Mouse (Mus musculus) heart, adult 8-10 months (tissue): ENCODE data around the gene Adal. TPM values are rescaled to one million over a fixed set of nuclear protein-coding genes. Genes with fewer than 3 reads are reported as not detected.
A peak's percentile ranks its signal among the peaks of the same experiment; 100 is the strongest.

ENCODE experiments used
- DNase-seq: peaks from one replicate; pipeline ENCODE4 v3.0.0; 2022; ENCODE audit warnings: low spot score
- total RNA-seq, 4 experiments: library from RNA; stranded (reverse); gene quantifications; 2 replicates each; pipeline ENCODE4 v1.2.4; 2022

Adal gene
- total RNA-seq, 4 experiments from 2014 or later = 9.6 to 11.7 (median 10.3) TPM

DNA sequence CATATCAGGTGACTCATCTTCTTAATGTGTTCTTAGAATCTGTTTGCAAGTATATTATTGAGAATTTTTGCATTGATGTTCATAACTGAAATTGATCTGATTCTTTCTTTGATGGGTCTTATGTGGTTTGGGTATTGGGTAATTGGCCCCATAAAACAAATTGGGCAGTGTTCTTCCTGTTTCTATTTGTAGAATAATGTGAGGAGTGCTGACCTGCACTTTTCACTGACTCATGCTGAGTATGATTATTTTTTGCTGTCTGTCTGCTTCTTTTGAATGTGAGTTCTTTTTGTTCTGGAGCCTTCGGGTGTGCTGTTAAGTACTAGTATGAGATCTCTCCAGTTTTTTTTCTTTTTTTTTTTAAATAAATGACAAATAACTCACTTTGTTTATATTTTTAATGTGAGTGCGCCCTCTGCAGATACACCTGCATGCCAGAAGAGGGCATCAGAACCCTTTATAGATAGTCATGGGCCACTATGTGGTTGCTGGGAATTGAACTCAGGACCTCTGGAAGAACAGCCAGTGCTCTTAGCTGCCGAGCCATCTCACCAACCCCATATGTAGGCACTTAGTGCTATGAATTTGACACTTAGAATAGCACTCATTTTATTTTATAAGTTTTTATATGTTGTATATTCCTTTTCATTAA is 38.7 kb downstream of the Adal start:
- DNase-seq = peak; percentile 9

DNA sequence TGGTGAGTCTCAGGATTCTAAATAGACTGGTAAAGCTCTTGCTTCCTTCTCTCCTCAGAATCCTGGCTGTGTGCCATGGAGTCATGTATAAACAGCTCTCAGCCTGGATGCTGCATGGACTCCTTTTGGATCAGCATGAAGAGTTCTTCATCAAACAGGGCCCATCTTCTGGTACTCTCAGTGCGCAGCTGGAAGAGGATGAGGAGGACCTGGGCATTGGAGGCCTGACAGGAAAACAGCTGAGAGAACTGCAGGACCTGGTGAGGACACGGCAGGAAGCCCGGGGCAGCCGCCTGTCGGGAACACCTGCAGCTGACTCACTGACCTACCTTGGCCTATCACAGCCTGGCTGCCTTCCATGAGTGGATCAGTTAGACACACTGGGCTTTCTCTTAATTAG is 43.2 kb downstream of the Adal start:
- DNase-seq = no peak

- no peak for DNase-seq
Measured at GRCm38 (mm10) chr2:121184142-121184541, 43.9 kb downstream of the Adal start.

DNA sequence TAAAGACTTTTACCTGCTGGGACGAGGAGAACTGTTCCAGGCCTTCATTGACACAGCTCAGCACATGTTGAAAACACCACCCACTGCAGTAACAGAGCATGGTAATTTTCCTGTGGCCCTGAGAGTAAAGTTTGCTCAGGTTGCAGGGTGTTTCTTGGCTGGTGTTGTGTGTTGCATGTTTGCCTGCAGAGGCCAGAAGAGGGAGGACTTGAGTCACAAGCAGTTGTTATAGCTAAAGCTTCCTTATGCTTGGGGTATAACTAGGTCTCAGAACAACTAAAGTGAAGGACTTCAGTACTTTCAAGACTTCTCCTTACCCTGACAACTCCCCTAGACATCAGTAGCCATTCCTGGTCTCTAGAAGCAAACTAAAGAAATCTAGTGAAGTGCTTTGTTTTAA is 48.3 kb downstream of the Adal start:
- no peak for DNase-seq

- no peak for DNase-seq
Measured at GRCm38 (mm10) chr2:121195466-121195865, 55.2 kb downstream of the Adal start.

GRCm38 (mm10) chr2:121204276-121204675 is 64.0 kb downstream of the Adal start:
- DNase-seq = no peak

Other genes starting within 250 kb of the Adal start
- 10 to 100 TPM; 21.2 to 25.4 (median 24.0) TPM for gene Ubr1, start 169.7 kb upstream of the Adal start, total RNA-seq
- gene Tmem62, start 163.4 kb upstream of the Adal start, total RNA-seq = 1 to 10 TPM; 3.7 to 4.7 (median 4.0) TPM
- gene Ccndbp1, start 132.0 kb upstream of the Adal start, total RNA-seq = 10 to 100 TPM; 27.6 to 30.7 (median 29.5) TPM
- under 1 TPM in 1 of 4 experiments, not detected in 3; 0.63 TPM for gene Epb42, start 103.4 kb upstream of the Adal start, total RNA-seq
- not detected for gene Tgm5, start 54.6 kb upstream of the Adal start, total RNA-seq
- gene Tgm7, start 30.6 kb upstream of the Adal start, total RNA-seq = not detected
- gene Lcmt2, start 225 bp downstream of the Adal start, total RNA-seq = 10 to 100 TPM in 3 of 4 experiments, 1 to 10 TPM in 1; 10.0 to 11.5 (median 10.3) TPM
- gene Tubgcp4, start 30.2 kb downstream of the Adal start, total RNA-seq = 10 to 100 TPM; 15.4 to 17.0 (median 15.8) TPM
- gene Zscan29, start 30.7 kb downstream of the Adal start, total RNA-seq = 1 to 10 TPM; 6.0 to 6.6 (median 6.4) TPM
- gene Trp53bp1, start 131.0 kb downstream of the Adal start, total RNA-seq = 10 to 100 TPM; 30.3 to 39.2 (median 33.5) TPM
- 1 to 10 TPM; 4.7 to 6.0 (median 5.2) TPM for gene Map1a, start 149.2 kb downstream of the Adal start, total RNA-seq
- gene Ppip5k1, start 215.0 kb downstream of the Adal start, total RNA-seq = 100 to 1,000 TPM in 3 of 4 experiments, 10 to 100 TPM in 1; 88.4 to 110 (median 104) TPM
- gene Ckmt1, start 217.3 kb downstream of the Adal start, total RNA-seq = 1 to 10 TPM; 1.3 to 2.9 (median 2.2) TPM
- gene Strc, start 246.7 kb downstream of the Adal start, total RNA-seq = under 1 TPM in 1 of 4 experiments, not detected in 3; 0.09 TPM